Mouse (Mus musculus) brain, embryonic 18.5 days (tissue): Measurements from ENCODE around the gene Ece2.

Experiments used
- DNase-seq: peaks from one replicate; pipeline ENCODE4 v3.0.0-alpha.2; 2012; ENCODE audit warnings: low read depth, low spot score

Gene Ece2

GRCm38 (mm10) chr16:20690774-20691173, 61.1 kb downstream of the Ece2 start:
- no peak for DNase-seq

DNA sequence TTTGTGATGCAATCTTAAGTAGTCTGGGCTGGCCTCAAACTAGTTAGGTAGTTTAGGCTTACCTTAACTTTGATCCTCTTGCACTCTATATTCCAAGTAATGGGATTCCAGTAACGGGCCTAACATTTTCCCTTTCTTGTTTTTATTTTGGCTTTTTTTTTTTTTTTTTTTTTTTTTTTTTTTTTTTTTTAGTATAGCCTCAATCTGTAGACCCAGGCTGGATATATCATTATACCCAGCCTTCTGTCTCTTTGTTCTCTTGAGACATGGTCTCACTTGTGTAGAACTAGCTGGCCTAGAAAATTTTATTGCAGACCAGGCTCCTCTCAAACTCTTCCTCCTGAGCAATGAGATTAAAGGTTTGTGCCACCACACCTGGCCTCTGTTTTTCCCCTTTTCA, 62.0 kb downstream of the Ece2 start:
- DNase-seq = no peak

DNA sequence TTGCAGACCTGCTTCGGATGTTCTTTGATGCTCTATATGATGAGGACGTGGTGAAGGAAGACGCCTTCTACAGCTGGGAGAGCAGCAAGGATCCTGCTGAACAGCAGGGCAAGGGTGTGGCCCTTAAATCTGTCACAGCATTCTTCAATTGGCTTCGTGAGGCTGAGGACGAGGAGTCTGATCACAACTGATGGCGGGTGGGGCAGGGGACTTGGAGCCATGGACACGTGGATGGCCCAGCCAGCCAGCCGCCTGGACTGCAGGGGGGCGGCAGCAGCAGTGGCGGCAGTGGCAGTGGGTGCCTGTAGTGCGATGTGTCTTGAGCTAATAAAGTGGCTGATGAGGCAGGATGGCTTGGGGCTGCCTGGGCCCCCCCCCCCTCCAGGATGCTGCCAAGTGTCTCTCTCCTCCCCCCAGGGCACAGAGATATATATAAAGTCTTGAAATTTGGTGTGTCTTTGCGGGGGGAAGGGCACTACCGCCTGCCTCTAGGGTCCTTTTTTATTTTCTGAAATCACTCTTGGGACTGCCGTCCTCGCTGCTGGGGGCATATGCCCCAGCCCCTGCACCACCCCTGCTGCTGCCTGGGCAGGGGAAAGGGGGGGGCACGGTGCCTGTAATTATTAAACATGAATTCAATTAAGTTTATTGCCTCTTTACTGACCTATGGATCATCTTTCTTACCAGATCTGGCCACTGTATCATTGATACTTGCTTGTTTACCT, 62.8 kb downstream of the Ece2 start:
- no peak for DNase-seq

DNA sequence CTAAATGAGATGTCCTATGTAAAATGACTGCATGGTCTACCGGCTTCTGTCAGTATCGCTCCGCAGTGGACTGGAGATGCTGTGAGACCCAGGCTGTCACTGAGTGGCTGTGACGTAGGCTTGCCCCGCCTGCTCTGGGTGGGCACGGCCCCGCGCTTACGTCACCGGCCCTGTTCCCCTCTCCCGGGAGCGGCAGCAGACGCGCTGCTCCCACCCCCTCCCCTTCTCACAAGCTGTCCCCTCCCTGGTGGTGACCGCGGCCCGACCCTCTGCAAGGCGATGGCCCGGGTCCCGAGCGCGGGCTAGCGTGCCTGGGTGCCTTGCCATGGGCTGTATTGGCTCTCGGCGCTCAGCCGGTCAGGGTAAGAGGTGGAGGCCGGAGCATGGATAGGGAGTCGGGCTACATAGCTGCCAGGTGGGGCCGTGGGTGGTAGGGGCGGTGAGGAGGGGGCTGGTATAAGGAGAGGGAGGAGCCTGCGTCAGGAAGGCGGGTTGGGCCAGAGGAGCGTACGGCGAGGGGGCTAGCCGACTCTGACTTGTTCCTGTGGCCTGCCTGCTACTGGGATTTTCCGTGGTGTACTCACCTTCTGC, 63.6 kb downstream of the Ece2 start, which contains the start of gene Fam131a:
Gene Fam131a (plus strand): TSS at position 131 of the 591 bp plus-strand sequence.
- peak; percentile 85 for DNase-seq

DNA sequence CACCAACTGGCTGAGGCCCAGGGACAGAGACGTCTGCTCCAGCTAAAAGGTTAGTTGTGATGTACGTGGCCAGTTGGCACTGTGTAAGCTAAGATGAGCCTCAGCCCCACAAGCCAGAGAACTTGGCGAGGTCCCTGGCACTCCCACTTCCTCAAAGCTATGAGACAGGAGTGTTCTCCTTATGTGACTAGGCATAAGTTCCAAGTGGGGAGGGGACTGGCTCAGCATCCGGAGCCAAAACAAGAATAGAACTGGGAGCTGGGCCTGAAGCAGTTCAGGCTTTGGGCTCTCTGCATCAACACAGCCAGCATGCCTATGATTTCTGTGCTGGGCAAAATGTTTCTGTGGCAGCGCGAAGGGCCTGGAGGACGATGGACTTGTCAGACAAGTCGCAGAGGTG, 65.2 kb downstream of the Ece2 start:
- peak; percentile 52 for DNase-seq

GRCm38 (mm10) chr16:20695622-20696323, 66.1 kb downstream of the Ece2 start:
- DNase-seq = peak; percentile 84
